Mouse (Mus musculus) liver, embryonic 14.5 days (tissue): Measurements from ENCODE around the gene Olfr916.

Source experiments
- CTCF ChIP-seq: IDR thresholded peaks from 2 replicates; pipeline ENCODE4 v1.5.1; 2016; ENCODE audit warnings: antibody characterized with exemption, low read depth, control low read depth
- EP300 ChIP-seq: IDR thresholded peaks from 2 replicates; pipeline ENCODE4 v1.6.1; 2016; ENCODE audit warnings: antibody characterized with exemption, low read depth

DNA sequence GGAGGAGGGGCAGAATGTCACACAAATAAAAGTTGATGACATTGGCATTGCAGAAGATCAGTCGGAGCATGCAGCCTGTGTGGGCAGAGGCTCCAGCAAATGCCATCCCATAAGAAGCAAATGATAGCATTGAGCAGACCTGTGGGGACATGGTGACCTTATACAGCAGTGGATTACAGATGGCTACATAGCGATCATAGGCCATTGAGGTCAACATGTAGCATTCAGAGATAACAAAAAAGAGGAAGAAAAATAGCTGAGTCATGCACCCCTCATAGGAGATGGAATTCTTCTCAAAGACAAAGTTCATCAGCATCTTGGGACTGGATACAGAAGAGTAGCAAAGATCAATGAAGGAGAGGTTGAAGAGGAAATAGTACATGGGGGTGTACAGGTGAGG lies 13.2 kb upstream of the Olfr916 start:
- TF ChIP-seq CTCF (no peak), EP300 (no peak)
